Mouse (Mus musculus) limb, embryonic 10.5 days (tissue): ENCODE results near the gene Ick. TPM values are rescaled to one million over a fixed set of nuclear protein-coding genes. Genes with fewer than 3 reads are reported as not detected.
"Not testable (repeated sequence)": the region's sequence is repeated elsewhere in the genome, so short reads cannot be mapped to it uniquely, and the experiment has no call there.

Experiments used
- DNase-seq: peaks from one replicate; pipeline ENCODE4 v3.0.0-alpha.2; 2017; ENCODE audit warnings: low spot score
- H3K27ac ChIP-seq: fragments of 300-500 bp; sonication (generic); 2 replicates; pipeline ENCODE4 v1.5.1; 2016; ENCODE audit warnings: mild to moderate bottlenecking
- H3K27me3 ChIP-seq: fragments of 300-500 bp; sonication (generic); 2 replicates; pipeline ENCODE4 v1.6.1; 2016; ENCODE audit warnings: low read depth, mild to moderate bottlenecking; ENCODE audit not compliant: poor library complexity, severe bottlenecking
- H3K36me3 ChIP-seq: fragments of 300-500 bp; sonication (generic); 2 replicates; pipeline ENCODE4 v1.6.1; 2016; ENCODE audit warnings: mild to moderate bottlenecking, moderate library complexity
- H3K4me1 ChIP-seq: fragments of 300-500 bp; sonication (generic); 2 replicates; pipeline ENCODE4 v1.6.1; 2016
- H3K4me3 ChIP-seq: fragments of 300-500 bp; sonication (generic); 2 replicates; pipeline ENCODE4 v1.5.1; 2016; ENCODE audit warnings: mild to moderate bottlenecking, moderate library complexity
- H3K9me3 ChIP-seq: fragments of 300-500 bp; sonication (generic); replicated peaks from 2 replicates; pipeline ENCODE4 v1.6.1; 2016; ENCODE audit warnings: mild to moderate bottlenecking
- WGBS: fragments of 180-500 bp; shearing (Covaris S2); methylation state at CpG from one replicate; pipeline ENCODE4 v1.1.7; 2016; 5-methylcytosine and 5-hydroxymethylcytosine counted together
- polyA plus RNA-seq: library from polyadenylated mRNA; unstranded; fragments of >200 nt; fragmentation: Nextera tagmentation; extraction: Ambion mirVana; gene quantifications from 2 replicates; pipeline ENCODE4 v1.2.1, GENCODE M21; 2016

Gene Ick
- polyA plus RNA-seq, 1 experiment from 2014 or later: 47.4 TPM

- Histone ChIP-seq H3K4me1 (no peaks in the 10 kb centered on the region), H3K27ac (no peak overlapping the region), H3K27me3 (no peaks in the 10 kb centered on the region), H3K9me3 (no peaks in the 10 kb centered on the region), H3K36me3 (peaks cover 77% of the 10 kb centered on the region), H3K4me3 (no peak overlapping the region)
- 87% methylated on average over 10 of the region's 10 CpGs for WGBS
- DNase-seq: no peak
Observed at GRCm38 (mm10) chr9:78126643-78127042, 17.7 kb downstream of the Ick start.

DNA sequence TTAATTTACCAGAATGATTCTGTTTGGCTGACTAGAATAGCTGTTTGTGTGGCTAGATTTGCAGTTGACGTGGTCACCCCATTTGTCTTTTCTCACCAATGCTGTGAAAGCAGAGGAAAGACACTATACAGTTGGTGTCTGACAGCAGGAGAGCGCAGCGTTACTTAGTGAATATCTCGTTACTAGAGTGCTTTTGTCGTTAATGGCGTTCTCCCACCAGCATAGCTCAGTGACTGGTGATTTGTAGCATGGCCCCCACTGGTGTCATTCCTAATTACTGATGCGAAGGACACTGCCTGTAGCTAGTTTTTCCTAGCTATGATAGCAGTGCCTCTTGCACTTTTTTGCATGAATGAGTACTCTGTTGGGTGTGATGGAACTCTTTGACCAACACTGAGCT, 26.7 kb downstream of the Ick start:
- no peaks in the 10 kb centered on the region for H3K9me3 ChIP-seq

DNA sequence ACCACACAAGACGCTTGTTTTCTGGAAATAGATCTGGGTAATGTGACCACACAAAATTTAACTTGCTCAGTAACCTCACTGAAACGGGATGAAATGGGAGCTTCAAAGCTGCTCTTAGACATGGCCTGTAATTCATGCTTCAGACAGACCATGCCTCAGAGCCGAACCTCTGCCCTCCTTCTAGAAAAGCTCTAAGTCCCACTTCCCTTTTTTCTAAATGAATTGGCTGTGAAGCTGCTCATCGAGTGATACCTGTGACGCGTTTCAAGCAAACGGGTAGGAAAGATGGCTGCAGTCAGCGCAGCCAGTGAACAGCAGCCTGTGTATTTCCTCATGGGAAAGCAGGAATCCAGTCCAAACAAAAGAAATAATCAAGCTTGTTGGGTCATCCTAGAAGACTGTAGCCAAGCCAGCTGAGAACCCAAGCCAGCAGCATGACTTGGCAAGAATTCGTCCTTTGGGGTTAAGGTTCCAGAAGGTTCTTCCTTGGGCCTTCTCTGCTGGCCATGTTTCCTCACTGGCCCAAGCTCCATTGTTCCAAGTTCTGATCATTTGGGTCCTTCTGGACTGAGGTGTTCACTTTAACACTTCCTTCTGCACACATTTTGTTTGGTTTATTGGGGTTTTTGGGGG, 29.2 kb downstream of the Ick start:
- H3K4me1 ChIP-seq: no peaks in the 10 kb centered on the region
- no peak for DNase-seq
- 95% methylated on average over 9 of the region's 9 CpGs for WGBS
- H3K27me3 ChIP-seq: no peaks in the 10 kb centered on the region
- no peak overlapping the region for H3K27ac ChIP-seq
- peaks cover 97% of the 10 kb centered on the region for H3K36me3 ChIP-seq
- no peak overlapping the region for H3K4me3 ChIP-seq
- no peaks in the 10 kb centered on the region for H3K9me3 ChIP-seq

More for the DNA sequence above, 26.7 kb downstream of the Ick start:
- no peaks in the 10 kb centered on the region for H3K4me1 ChIP-seq
- H3K27me3 ChIP-seq: no peaks in the 10 kb centered on the region
- H3K27ac ChIP-seq: no peak overlapping the region
- 87% methylated on average over 7 of the region's 7 CpGs for WGBS
- H3K36me3 ChIP-seq: peaks cover 97% of the 10 kb centered on the region
- no peak for DNase-seq
- H3K4me3 ChIP-seq: no peak overlapping the region

DNA sequence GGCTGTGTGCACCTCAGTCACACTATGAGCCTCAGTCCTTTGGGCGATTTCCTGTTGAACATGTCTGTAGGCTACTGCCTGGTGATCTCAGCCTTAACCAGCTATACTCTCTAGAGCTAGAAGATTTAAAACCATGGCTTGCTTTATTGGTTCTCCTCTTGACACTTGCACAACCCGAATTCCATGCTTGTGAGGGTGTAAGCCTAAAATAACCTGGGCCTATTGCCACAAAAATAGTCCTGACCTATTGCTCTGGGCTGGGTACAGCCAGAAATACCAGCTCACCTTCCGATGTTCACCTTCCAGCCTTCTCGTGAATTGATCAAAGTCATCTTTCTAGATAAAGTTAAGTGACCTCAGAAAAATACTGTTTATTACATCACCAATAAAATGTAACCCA, 30.5 kb downstream of the Ick start:
- H3K27me3 ChIP-seq: no peaks in the 10 kb centered on the region
- no peaks in the 10 kb centered on the region for H3K9me3 ChIP-seq
- H3K4me1 ChIP-seq: no peaks in the 10 kb centered on the region
- no peak overlapping the region for H3K4me3 ChIP-seq
- WGBS: 89% methylated on average over 4 of the region's 4 CpGs
- no peak for DNase-seq
- H3K27ac ChIP-seq: no peak overlapping the region
- peaks cover 97% of the 10 kb centered on the region for H3K36me3 ChIP-seq

DNA sequence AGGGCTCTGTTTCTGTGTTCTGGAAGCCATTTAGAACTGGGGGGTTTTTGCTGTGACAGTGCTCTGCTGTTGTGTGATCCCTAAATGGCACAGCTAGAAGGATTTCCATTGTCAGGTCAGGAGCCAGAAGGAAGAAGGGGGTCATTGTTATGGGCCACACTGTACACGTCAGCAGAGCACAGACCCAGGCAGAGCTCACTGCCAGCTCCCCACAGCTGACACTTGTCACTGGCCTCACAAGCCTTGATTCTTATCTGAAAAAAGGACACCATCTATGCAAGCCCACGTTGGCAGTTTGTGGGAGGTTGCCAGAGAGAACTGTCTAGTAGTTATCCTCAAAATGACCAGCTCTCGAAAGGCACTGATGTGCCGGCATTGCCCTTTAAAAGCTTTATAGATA, 37.1 kb downstream of the Ick start:
- no peaks in the 10 kb centered on the region for H3K4me1 ChIP-seq
- H3K9me3 ChIP-seq: no peaks in the 10 kb centered on the region
- DNase-seq: no peak
- no peak overlapping the region for H3K27ac ChIP-seq
- H3K27me3 ChIP-seq: no peaks in the 10 kb centered on the region
- 85% methylated on average over 4 of the region's 4 CpGs for WGBS
- H3K36me3 ChIP-seq: peaks cover 98% of the 10 kb centered on the region
- no peak overlapping the region for H3K4me3 ChIP-seq

DNA sequence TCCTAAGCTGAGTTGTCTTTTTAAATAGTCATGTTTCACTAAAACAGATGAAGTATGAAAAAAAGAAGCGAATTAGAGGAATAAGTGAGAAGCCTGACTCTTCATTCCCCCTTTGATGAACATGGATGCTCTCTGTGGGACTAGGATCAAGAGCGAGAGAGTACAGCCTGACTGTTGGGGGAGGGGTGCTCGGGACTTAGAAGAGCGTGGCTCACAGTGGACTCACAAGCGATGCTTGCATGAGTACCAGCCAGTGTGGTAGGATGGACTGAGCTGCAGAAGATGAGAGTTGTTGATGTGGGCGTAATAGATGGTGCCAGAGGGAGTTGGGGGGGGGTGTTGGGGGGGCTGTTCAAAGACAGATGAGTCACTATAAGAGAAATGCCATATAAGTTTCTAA, 37.6 kb downstream of the Ick start:
- H3K4me3 ChIP-seq: no peak overlapping the region
- H3K4me1 ChIP-seq: no peaks in the 10 kb centered on the region
- peaks cover 98% of the 10 kb centered on the region for H3K36me3 ChIP-seq
- H3K27me3 ChIP-seq: no peaks in the 10 kb centered on the region
- DNase-seq: no peak
- H3K9me3 ChIP-seq: no peaks in the 10 kb centered on the region
- H3K27ac ChIP-seq: no peak overlapping the region
- 88% methylated on average over 6 of the region's 6 CpGs for WGBS

DNA sequence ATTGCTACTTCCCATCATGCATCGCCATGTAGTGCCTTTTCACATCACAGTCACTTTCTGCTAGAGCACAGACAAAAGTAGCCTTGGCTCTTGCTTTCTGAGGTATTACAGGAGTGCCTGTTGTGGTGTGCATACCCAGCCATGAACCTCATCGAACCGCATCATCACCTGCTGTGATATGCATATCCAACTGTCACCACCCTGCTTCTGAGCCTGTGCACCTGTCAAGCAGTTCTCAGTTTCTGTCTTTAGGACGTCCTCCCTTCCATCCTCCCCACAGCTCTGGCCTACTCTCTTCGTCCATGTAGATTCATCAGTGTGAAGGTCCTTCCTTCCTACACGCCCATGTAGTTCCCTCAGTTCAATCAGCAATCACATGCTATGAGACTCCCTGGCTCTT, 39.2 kb downstream of the Ick start:
- Histone ChIP-seq H3K4me3 (no peak overlapping the region), H3K27me3 (no peaks in the 10 kb centered on the region), H3K27ac (no peak overlapping the region), H3K4me1 (no peaks in the 10 kb centered on the region), H3K9me3 (no peaks in the 10 kb centered on the region), H3K36me3 (peaks cover 96% of the 10 kb centered on the region)
- 93% methylated on average over 6 of the region's 6 CpGs for WGBS
- no peak for DNase-seq

- peaks cover 96% of the 10 kb centered on the region for H3K36me3 ChIP-seq
- 94% methylated on average over 2 of the region's 2 CpGs for WGBS
- not testable (repeated sequence) for H3K4me1 ChIP-seq, DNase-seq, H3K9me3 ChIP-seq, H3K4me3 ChIP-seq, H3K27ac ChIP-seq, H3K27me3 ChIP-seq
Observed at GRCm38 (mm10) chr9:78149770-78150169, 40.8 kb downstream of the Ick start.

DNA sequence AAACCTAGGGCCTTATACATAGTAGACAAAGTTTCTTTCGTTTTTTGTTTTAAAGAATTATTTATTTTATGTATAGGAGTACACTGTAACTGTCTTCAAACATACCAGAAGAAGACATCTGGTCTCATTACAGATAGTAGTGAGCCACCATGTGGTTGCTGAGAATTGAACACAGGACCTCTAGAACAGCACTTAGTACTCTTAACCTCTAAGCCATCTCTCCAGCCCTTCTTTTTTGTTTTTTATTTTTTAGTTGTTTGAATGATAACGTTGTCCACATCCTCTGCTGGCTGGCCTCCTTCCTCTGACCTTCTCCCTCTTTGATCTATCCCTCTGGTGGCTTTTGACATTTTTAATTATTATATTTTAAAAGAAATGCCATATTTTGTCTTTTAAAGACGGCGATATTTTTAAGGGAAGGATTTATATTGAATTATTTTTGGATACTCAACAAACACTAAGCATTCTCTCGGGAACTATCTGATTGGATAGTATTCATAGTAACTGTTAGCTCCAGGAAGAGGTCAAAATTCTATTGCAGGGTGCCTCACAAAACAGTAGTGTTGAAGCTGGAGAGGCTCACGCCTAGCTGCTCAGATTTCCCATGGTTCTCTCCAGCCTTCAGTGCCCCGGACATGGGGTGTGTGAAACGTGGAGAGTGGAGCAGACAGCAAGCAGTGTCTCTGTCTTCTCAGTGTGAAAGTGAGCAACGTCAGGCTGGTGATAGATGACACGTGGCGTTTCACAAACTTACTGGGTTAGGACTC, 45.4 kb downstream of the Ick start:
- 89% methylated on average over 11 of the region's 11 CpGs for WGBS
- no peaks in the 10 kb centered on the region for H3K9me3 ChIP-seq
- no peaks in the 10 kb centered on the region for H3K4me1 ChIP-seq
- DNase-seq: no peak
- H3K36me3 ChIP-seq: peaks cover 98% of the 10 kb centered on the region
- no peak overlapping the region for H3K4me3 ChIP-seq
- H3K27ac ChIP-seq: no peak overlapping the region
- H3K27me3 ChIP-seq: no peaks in the 10 kb centered on the region

DNA sequence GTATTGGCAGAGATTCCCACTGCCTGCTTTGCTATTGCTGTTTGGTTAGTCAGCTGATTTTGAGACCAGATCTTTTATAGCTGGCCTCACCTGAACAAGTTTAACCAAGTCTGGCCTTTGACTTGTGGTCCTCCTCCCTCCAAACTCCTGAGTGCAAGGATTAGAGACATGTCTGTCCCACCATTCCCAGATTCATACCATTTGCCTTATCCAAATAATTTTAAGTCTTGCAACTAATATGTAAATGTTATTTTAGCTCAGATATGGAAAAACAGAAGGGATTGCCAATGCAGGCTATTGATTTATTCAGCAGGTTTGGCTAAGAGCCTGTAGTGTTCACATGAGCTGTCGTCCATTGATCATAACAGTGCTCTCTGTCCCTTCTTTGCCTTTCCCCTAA, 48.2 kb downstream of the Ick start:
- Histone ChIP-seq H3K36me3 (peaks cover 98% of the 10 kb centered on the region), H3K27ac (no peak overlapping the region), H3K4me3 (no peak overlapping the region), H3K9me3 (no peaks in the 10 kb centered on the region), H3K4me1 (no peaks in the 10 kb centered on the region), H3K27me3 (no peaks in the 10 kb centered on the region)
- 89% methylated on average over 1 of the region's 1 CpGs for WGBS
- DNase-seq: no peak

DNA sequence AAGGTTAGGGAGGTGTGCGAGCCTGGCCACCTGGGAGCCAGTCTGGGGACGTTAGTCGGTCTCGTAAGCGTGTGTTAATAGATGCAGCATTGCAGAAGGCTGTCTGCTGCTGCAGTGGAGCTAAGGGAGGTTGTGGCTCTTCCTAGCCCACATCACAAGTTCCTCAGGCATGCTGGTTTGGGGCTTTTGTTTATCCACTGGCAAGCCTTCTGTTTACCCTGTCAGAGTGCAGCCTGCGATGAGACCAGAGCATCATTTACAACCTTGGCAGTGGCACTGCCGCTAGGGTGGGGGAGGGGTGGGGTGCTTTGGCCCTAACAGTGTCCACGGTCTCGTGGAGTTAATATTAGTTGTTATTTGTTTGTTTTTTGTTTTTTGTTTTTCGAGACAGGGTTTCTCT, 54.3 kb downstream of the Ick start:
- Histone ChIP-seq H3K4me1 (no peaks in the 10 kb centered on the region), H3K4me3 (no peak overlapping the region), H3K36me3 (peaks cover 96% of the 10 kb centered on the region), H3K27me3 (no peaks in the 10 kb centered on the region), H3K27ac (no peak overlapping the region), H3K9me3 (no peaks in the 10 kb centered on the region)
- 68% methylated on average over 10 of the region's 10 CpGs for WGBS
- no peak for DNase-seq

DNA sequence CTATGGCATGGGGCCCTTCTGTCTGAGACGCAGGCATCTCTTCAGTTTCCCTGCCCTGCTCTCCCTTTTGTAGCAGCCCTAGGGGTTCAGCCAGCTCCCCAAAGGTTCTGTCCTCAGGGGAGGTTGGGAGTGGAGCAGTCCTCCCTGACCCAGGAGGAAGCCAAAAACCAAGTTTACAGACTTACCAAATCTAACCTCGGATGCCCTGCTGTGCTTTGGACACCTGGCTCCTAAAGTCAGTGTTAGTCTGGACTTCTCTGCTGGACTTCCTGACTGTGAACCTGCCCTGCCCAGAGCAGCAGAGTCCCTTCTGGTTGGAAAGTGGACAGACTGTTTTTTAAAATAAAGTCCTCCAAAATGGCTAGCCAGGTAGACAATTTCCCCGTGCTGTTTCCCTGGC, 55.7 kb downstream of the Ick start:
- 96% methylated on average over 3 of the region's 3 CpGs for WGBS
- no peak overlapping the region for H3K27ac ChIP-seq

GRCm38 (mm10) chr9:78165454-78165853, 56.5 kb downstream of the Ick start:
- Histone ChIP-seq H3K4me3 (no peak overlapping the region), H3K27ac (no peak overlapping the region), H3K27me3 (no peaks in the 10 kb centered on the region), H3K36me3 (peaks cover 93% of the 10 kb centered on the region), H3K4me1 (no peaks in the 10 kb centered on the region), H3K9me3 (no peaks in the 10 kb centered on the region)
- no peak for DNase-seq
- WGBS: 95% methylated on average over 6 of the region's 6 CpGs

More for the DNA sequence above, 55.7 kb downstream of the Ick start:
- Histone ChIP-seq H3K36me3 (peaks cover 96% of the 10 kb centered on the region), H3K4me3 (no peak overlapping the region), H3K27me3 (no peaks in the 10 kb centered on the region), H3K4me1 (no peaks in the 10 kb centered on the region), H3K9me3 (no peaks in the 10 kb centered on the region)
- no peak for DNase-seq
